Mouse (Mus musculus) stomach, postnatal 0 days (tissue): Measurements from ENCODE around the gene Gne.

ENCODE experiments used
- CTCF ChIP-seq: IDR thresholded peaks from 2 replicates; pipeline ENCODE4 v1.5.1; 2016; ENCODE audit warnings: antibody characterized with exemption, low read depth, mild to moderate bottlenecking, moderate library complexity
- EP300 ChIP-seq: optimal IDR thresholded peaks from 2 replicates; pipeline ENCODE3; 2016; ENCODE audit warnings: antibody characterized with exemption

- TF ChIP-seq CTCF, result no peak
- no peak for TF ChIP-seq EP300
Observed at GRCm38 (mm10) chr4:44115046-44115445, 31.1 kb upstream of the Gne start.
